Mouse (Mus musculus): ENCODE measurements around the gene Stra8.

Stra8 gene

GRCm38 (mm10) chr6:34902578-34902977 lies 17.4 kb upstream of the Stra8 start:
- DNase-seq (ENCODE audit: low read depth in 1 of 2, low spot score in 2 of 2) = no peak

DNA sequence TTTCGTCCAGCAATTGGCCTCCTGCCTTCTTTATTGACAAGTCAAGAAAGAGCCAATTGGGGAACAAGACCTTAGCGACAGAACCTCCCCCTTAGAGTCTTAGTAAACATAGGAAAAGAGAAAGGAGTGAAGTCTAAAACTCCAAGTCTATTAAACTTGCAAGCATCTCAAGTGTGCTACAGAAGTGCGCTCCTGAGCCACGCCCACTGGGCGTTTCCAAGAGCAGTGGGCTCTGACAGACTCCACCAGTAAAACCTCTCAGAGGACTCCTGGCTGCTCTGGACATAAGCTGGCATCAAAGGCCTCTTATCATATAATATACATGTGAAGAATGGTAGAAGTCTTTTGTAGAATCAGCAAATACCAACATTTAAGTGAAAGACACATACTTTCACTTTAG lies 16.5 kb upstream of the Stra8 start:
- DNase-seq (ENCODE audit: low read depth in 1 of 2, low spot score in 2 of 2) = no peak

GRCm38 (mm10) chr6:34903851-34904250 lies 16.1 kb upstream of the Stra8 start:
- no peak for DNase-seq (ENCODE audit: low read depth in 1 of 2, low spot score in 2 of 2)

- DNase-seq (ENCODE audit: low read depth in 1 of 2, low spot score in 2 of 2) = no peak
These were observed 15.6 kb upstream of the Stra8 start for GRCm38 (mm10) chr6:34904361-34904760.

DNA sequence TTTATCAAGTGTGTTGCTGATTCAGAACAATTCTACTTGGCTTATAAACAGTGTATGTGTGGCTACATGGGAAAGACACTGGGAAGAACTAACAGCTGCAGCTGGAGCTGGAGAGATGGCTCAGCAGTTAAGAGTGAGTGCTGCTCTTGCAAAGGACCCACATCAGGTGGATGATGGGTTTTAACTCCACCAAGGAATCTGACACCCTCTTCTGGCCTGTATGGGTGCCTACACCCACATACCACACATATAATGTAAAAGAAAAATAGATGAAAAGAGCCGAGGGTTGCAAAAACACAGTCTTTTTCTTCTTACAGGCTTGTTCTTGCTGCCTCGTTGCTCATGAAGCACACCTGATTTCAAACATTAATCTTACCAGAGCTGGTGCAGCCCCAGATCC lies 13.8 kb upstream of the Stra8 start:
- DNase-seq (ENCODE audit: low read depth in 1 of 2, low spot score in 2 of 2) = no peak

GRCm38 (mm10) chr6:34906661-34907060 lies 13.3 kb upstream of the Stra8 start:
- no peak for DNase-seq (ENCODE audit: low read depth in 1 of 2, low spot score in 2 of 2)

DNA sequence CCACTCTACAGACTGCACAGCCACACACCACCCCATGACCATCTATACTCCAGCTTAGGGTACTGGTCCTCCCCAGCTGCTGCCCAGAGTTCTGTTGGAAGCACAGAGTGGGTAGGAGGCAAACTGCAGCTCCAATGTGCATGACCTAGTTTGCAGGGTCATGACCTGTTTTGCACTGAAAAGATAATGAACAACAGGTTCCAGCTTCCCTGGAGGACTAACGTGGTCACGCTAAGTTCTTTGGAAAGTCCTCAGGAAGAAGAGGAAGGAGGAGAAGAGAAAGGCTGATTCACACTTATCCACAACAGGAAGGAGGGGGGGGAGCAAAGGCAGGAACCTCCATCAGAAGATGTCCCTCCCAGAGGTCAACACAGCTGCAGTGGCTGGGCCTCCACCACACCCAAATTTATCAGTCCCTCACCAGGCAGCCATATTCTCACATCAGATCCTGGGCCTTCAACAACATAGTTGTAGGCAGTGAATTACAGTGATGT lies 12.8 kb upstream of the Stra8 start:
- no peak for DNase-seq (ENCODE audit: low read depth in 1 of 2, low spot score in 2 of 2)

DNA sequence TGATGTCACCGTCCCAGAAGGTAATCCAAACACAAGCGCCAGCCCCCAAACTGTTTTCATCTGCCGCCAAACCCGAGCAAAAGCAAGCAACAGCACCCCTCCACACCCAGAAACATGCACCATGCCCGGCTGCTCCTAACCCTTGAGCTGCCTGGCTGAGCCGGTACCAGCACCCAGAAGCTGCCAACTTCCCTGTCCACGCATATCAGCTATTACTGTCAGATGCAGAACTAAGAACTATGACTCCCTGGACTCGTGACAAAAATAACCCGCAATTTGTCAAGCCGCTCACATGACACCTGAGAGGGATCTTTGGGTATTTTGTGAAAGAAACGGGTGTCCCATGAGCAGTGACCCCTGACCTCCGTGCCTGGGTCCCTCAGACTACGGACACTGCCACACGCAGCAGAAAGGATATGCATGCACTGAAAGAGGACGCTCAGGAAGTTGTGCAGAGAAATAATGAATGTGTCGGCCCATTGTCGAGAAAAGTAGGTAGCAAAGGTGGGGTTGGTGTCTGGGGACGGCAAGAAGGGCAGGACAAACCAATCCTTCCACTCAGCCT lies 12.2 kb upstream of the Stra8 start:
- peak; percentile 38 to 60 for DNase-seq (ENCODE audit: low read depth in 1 of 2, low spot score in 2 of 2)

- no peak for DNase-seq (ENCODE audit: low read depth in 1 of 2, low spot score in 2 of 2)
These were observed 10.2 kb upstream of the Stra8 start for GRCm38 (mm10) chr6:34909631-34910345.

DNA sequence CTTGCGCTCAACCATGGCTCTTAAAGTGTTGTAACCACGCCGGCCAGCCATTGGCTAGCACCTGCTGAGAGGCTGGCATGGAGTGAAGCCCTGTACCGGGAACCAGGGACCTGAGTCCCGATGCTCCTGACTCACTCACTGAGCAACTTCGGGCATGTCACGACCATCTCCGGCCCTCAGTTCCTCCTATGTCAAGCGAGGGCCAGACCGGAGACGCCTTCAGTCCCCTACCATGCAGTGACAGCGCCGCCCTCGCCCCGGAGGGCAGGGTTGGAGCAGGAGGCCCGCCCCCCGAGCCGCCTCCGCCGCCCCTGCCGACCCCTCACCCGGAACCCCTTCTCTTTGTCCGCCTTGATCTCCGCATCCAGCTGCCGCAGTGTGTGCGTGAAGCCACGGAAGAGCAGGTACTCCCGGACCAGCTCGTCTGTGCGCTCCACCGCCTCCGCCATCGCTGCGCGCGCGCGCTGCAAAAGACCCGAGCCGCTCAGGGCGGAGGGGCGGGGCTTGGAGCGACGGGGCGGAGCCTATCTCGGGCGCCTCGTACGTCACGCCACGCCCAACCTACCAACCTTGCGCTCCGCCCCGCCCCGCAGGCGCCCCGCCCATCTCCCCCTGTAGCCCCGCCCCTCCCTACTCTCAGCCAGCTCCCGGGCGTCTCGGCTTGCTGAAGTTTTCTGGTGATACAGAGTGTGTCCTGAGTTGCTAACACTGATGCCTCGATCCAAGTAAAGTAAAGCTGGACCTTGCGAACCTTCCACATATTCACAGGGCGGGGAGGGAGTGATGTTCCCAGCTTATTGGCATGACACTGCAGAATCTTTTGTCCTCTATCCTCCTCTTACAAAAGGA lies 9.4 kb upstream of the Stra8 start, which contains the start of gene Wdr91:
Gene Wdr91, minus strand, starts transcription at position 506 of the 849 bp plus-strand sequence.
- peak; percentile 76 to 88 for DNase-seq (ENCODE audit: low read depth in 1 of 2, low spot score in 2 of 2)

- DNase-seq (ENCODE audit: low read depth in 1 of 2, low spot score in 2 of 2) = no peak
These were observed 6.5 kb upstream of the Stra8 start for GRCm38 (mm10) chr6:34913341-34914040.

DNA sequence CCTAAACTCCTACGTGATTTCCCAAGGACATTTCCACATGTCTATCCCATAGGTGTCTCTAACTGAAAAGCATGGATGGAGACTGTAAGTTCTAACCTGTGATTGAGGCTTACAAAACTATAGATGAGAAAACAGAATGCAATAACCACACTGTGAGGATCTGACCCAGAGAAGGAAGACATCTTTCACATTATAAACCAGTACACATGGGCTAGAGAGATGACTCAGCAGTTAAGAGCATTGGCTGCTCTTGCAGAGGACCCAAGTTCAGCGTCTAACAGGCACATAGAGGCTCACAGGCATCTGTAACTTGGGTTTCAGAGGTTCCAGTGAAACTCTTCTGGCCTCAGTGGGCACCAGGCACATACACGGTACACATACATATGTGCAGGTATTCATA lies 5.5 kb upstream of the Stra8 start:
- no peak for DNase-seq (ENCODE audit: low read depth in 1 of 2, low spot score in 2 of 2)

DNA sequence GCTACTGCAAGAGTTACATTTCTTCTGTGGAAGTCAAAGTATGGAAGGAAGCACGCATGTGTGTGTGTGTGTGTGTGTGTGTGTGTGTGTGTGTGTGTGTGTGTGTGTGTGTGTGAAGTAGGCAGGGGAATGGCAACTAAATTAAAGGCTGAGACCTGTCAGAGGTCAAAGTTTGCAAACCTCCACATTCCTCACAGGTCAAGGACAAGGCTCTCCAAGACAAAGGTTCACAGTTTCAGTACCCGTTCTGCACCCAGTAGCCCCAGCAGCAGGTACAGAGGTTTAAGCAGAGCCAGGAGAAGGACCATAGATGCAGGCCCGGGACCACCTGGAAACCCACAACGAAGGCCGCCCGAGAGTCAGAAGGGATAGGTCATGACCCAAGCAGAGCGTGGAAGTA lies 817 bp upstream of the Stra8 start:
- no peak for DNase-seq (ENCODE audit: low read depth in 1 of 2, low spot score in 2 of 2)

- no peak for DNase-seq (ENCODE audit: low read depth in 1 of 2, low spot score in 2 of 2)
These were observed 668 bp downstream of the Stra8 start for GRCm38 (mm10) chr6:34920631-34921030.

GRCm38 (mm10) chr6:34921941-34922340 lies 2.0 kb downstream of the Stra8 start:
- DNase-seq (ENCODE audit: low read depth in 1 of 2, low spot score in 2 of 2) = peak in 1 of 2 experiments; percentile 21

- peak in 1 of 2 experiments; percentile 46 for DNase-seq (ENCODE audit: low read depth in 1 of 2, low spot score in 2 of 2)
These were observed 7.2 kb downstream of the Stra8 start for GRCm38 (mm10) chr6:34927156-34927555.

GRCm38 (mm10) chr6:34927594-34927993 lies 7.6 kb downstream of the Stra8 start:
- no peak for DNase-seq (ENCODE audit: low read depth in 1 of 2, low spot score in 2 of 2)

- no peak for DNase-seq (ENCODE audit: low read depth in 1 of 2, low spot score in 2 of 2)
These were observed 12.7 kb downstream of the Stra8 start for GRCm38 (mm10) chr6:34932633-34933032.

DNA sequence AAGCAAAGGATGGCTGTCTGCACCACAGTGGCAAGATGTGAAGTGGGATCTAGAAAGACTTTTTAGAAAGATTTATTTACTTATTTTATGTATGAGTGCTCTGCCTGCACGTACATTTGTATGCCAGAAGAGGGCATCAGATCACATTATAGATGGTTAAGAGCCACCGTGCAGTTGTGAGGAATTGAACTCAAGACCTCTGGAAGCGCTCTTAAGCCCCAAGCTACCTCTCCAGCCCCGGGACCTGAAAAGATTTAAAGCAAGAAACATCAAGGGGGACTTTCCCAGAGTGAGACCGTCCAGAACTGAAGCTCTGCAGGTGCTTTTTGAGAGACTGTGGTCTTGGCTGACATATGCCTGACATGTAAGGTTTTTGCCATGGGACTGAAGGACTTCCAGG lies 16.8 kb downstream of the Stra8 start:
- DNase-seq (ENCODE audit: low read depth in 1 of 2, low spot score in 2 of 2) = no peak

- DNase-seq (ENCODE audit: low read depth in 1 of 2, low spot score in 2 of 2) = no peak
These were observed 18.4 kb downstream of the Stra8 start for GRCm38 (mm10) chr6:34938280-34938928.

DNA sequence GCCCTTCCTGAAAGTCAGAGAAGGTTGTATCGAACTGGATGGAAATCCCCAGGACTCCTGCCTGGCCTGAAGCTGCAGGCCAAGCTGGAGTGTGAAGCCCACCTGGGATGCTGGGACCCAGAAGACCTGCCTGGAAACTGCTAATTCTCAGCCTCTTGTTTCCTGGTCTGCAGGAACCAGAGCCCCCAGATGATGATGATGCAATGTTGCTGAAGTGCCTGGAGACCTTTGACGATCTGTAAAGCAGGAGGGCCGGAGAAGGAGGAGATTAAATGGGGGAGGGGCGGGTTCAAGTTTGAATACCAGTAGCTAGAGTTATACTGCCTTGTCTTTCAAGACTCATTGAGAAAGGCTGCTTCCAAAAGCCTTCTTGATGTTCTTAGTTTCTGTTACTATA lies 19.0 kb downstream of the Stra8 start:
- DNase-seq (ENCODE audit: low read depth in 1 of 2, low spot score in 2 of 2) = no peak
